Mouse (Mus musculus): ENCODE data around the gene Gm7544.
"Not testable (repeated sequence)": the region's sequence is repeated elsewhere in the genome, so short reads cannot be mapped to it uniquely, and the experiment has no call there.

GRCm38 (mm10) chr1:82930558-82930957 is 25.3 kb downstream of the Gm7544 start:
- TF ChIP-seq ZC3H11A (IDR thresholded peaks at IDR 0.05; ENCODE audit: low read depth, low read length); CTCF (conservative IDR thresholded peaks at IDR 0.05 in 1 of 2, IDR thresholded peaks at IDR 0.05 in 1 of 2; ENCODE audit: low read depth in 2 of 2, low read length in 2 of 2); MAZ (IDR thresholded peaks at IDR 0.05; ENCODE audit: low read depth, low read length); POLR2A (IDR thresholded peaks at IDR 0.05; ENCODE audit: low read depth, low read length): not testable (repeated sequence)

Data from CH12.LX (cell line).